Mouse (Mus musculus): ENCODE data around the gene Pms1. TPM values are rescaled to one million over a fixed set of nuclear protein-coding genes. Genes with fewer than 3 reads are reported as not detected.
"Not testable (repeated sequence)": the region's sequence is repeated elsewhere in the genome, so short reads cannot be mapped to it uniquely, and the experiment has no call there.

Pms1 gene
- polyA plus RNA-seq, 1 experiment, result 27.9 TPM

GRCm38 (mm10) chr1:53291197-53291596 is 5.6 kb downstream of the Pms1 start:
- Histone ChIP-seq H3K4me3 (ENCODE audit: low read depth, low read length) (no peak overlapping the region), H3K27me3 (ENCODE audit: control insufficient read depth, insufficient read depth, low read length, poor library complexity, severe bottlenecking) (no peaks in the 10 kb centered on the region), H3K9me3 (replicated peaks; ENCODE audit: control insufficient read depth, insufficient read depth, low read length, poor library complexity, severe bottlenecking) (no peaks in the 10 kb centered on the region), H3K9ac (ENCODE audit: low read depth, poor library complexity, severe bottlenecking) (no peak overlapping the region), H3K27ac (ENCODE audit: insufficient read depth, low read length) (no peak overlapping the region), H3K36me3 (ENCODE audit: control insufficient read depth, insufficient read depth, low read length, poor library complexity, severe bottlenecking) (no peaks in the 10 kb centered on the region; the same call in none of the 2 replicates), H3K4me1 (ENCODE audit: control insufficient read depth, insufficient read depth, low read length) (no peaks in the 10 kb centered on the region)
- TF ChIP-seq POLR2A (IDR thresholded peaks at IDR 0.05; ENCODE audit: insufficient read depth, low read length) (no peak), EP300 (IDR thresholded peaks at IDR 0.05; ENCODE audit: insufficient read depth, low read depth, low read length) (no peak), CTCF (IDR thresholded peaks at IDR 0.05; ENCODE audit: low read depth, low read length) (no peak)

GRCm38 (mm10) chr1:53272646-53273045 is 24.2 kb downstream of the Pms1 start:
- no peaks in the 10 kb centered on the region for H3K4me1 ChIP-seq (ENCODE audit: control insufficient read depth, insufficient read depth, low read length)
- H3K27me3 ChIP-seq (ENCODE audit: control insufficient read depth, insufficient read depth, low read length, poor library complexity, severe bottlenecking), result no peaks in the 10 kb centered on the region
- no peak overlapping the region for H3K27ac ChIP-seq (ENCODE audit: insufficient read depth, low read length)
- peaks cover 3% of the 10 kb centered on the region; the same call in 1 of the 2 replicates for H3K36me3 ChIP-seq (ENCODE audit: control insufficient read depth, insufficient read depth, low read length, poor library complexity, severe bottlenecking)
- TF ChIP-seq CTCF (IDR thresholded peaks at IDR 0.05; ENCODE audit: low read depth, low read length), result no peak
- TF ChIP-seq POLR2A (IDR thresholded peaks at IDR 0.05; ENCODE audit: insufficient read depth, low read length), result no peak
- no peak for TF ChIP-seq EP300 (IDR thresholded peaks at IDR 0.05; ENCODE audit: insufficient read depth, low read depth, low read length)
- no peaks in the 10 kb centered on the region for H3K9me3 ChIP-seq (replicated peaks; ENCODE audit: control insufficient read depth, insufficient read depth, low read length, poor library complexity, severe bottlenecking)
- H3K4me3 ChIP-seq (ENCODE audit: low read depth, low read length), result no peak overlapping the region
- no peak overlapping the region for H3K9ac ChIP-seq (ENCODE audit: low read depth, poor library complexity, severe bottlenecking)

- H3K4me3 ChIP-seq (ENCODE audit: low read depth, low read length), result no peak overlapping the region
- TF ChIP-seq EP300 (IDR thresholded peaks at IDR 0.05; ENCODE audit: insufficient read depth, low read depth, low read length) (no peak), CTCF (IDR thresholded peaks at IDR 0.05; ENCODE audit: low read depth, low read length) (no peak), POLR2A (IDR thresholded peaks at IDR 0.05; ENCODE audit: insufficient read depth, low read length) (no peak)
- H3K27me3 ChIP-seq (ENCODE audit: control insufficient read depth, insufficient read depth, low read length, poor library complexity, severe bottlenecking), result no peaks in the 10 kb centered on the region
- no peaks in the 10 kb centered on the region for H3K9me3 ChIP-seq (replicated peaks; ENCODE audit: control insufficient read depth, insufficient read depth, low read length, poor library complexity, severe bottlenecking)
- H3K27ac ChIP-seq (ENCODE audit: insufficient read depth, low read length), result no peak overlapping the region
- no peaks in the 10 kb centered on the region for H3K4me1 ChIP-seq (ENCODE audit: control insufficient read depth, insufficient read depth, low read length)
- H3K9ac ChIP-seq (ENCODE audit: low read depth, poor library complexity, severe bottlenecking), result no peak overlapping the region
- H3K36me3 ChIP-seq (ENCODE audit: control insufficient read depth, insufficient read depth, low read length, poor library complexity, severe bottlenecking), result peaks cover 3% of the 10 kb centered on the region; the same call in 1 of the 2 replicates
Measured at GRCm38 (mm10) chr1:53269901-53270300, 26.9 kb downstream of the Pms1 start.

- H3K27ac ChIP-seq (ENCODE audit: insufficient read depth, low read length); H3K9ac ChIP-seq (ENCODE audit: low read depth, poor library complexity, severe bottlenecking); H3K9me3 ChIP-seq (replicated peaks; ENCODE audit: control insufficient read depth, insufficient read depth, low read length, poor library complexity, severe bottlenecking); H3K4me3 ChIP-seq (ENCODE audit: low read depth, low read length); H3K36me3 ChIP-seq (ENCODE audit: control insufficient read depth, insufficient read depth, low read length, poor library complexity, severe bottlenecking); H3K4me1 ChIP-seq (ENCODE audit: control insufficient read depth, insufficient read depth, low read length); H3K27me3 ChIP-seq (ENCODE audit: control insufficient read depth, insufficient read depth, low read length, poor library complexity, severe bottlenecking): not testable (repeated sequence)
Measured at GRCm38 (mm10) chr1:53264958-53265612, 31.7 kb downstream of the Pms1 start.

- no peaks in the 10 kb centered on the region for H3K27me3 ChIP-seq (ENCODE audit: control insufficient read depth, insufficient read depth, low read length, poor library complexity, severe bottlenecking)
- no peak for TF ChIP-seq CTCF (IDR thresholded peaks at IDR 0.05; ENCODE audit: low read depth, low read length)
- TF ChIP-seq EP300 (IDR thresholded peaks at IDR 0.05; ENCODE audit: insufficient read depth, low read depth, low read length), result no peak
- TF ChIP-seq POLR2A (IDR thresholded peaks at IDR 0.05; ENCODE audit: insufficient read depth, low read length), result no peak
- no peaks in the 10 kb centered on the region; the same call in 1 of the 2 replicates for H3K36me3 ChIP-seq (ENCODE audit: control insufficient read depth, insufficient read depth, low read length, poor library complexity, severe bottlenecking)
- H3K9ac ChIP-seq (ENCODE audit: low read depth, poor library complexity, severe bottlenecking), result no peak overlapping the region
- peaks cover 4% of the 10 kb centered on the region; the same call in 1 of the 2 replicates for H3K9me3 ChIP-seq (replicated peaks; ENCODE audit: control insufficient read depth, insufficient read depth, low read length, poor library complexity, severe bottlenecking)
- H3K4me3 ChIP-seq (ENCODE audit: low read depth, low read length), result no peak overlapping the region
- no peak overlapping the region for H3K27ac ChIP-seq (ENCODE audit: insufficient read depth, low read length)
- no peaks in the 10 kb centered on the region for H3K4me1 ChIP-seq (ENCODE audit: control insufficient read depth, insufficient read depth, low read length)
Measured at GRCm38 (mm10) chr1:53226063-53226462, 70.8 kb downstream of the Pms1 start.

GRCm38 (mm10) chr1:53225616-53226015 is 71.2 kb downstream of the Pms1 start:
- Histone ChIP-seq H3K27me3 (ENCODE audit: control insufficient read depth, insufficient read depth, low read length, poor library complexity, severe bottlenecking) (no peaks in the 10 kb centered on the region), H3K27ac (ENCODE audit: insufficient read depth, low read length) (no peak overlapping the region), H3K9ac (ENCODE audit: low read depth, poor library complexity, severe bottlenecking) (no peak overlapping the region), H3K4me1 (ENCODE audit: control insufficient read depth, insufficient read depth, low read length) (no peaks in the 10 kb centered on the region), H3K9me3 (replicated peaks; ENCODE audit: control insufficient read depth, insufficient read depth, low read length, poor library complexity, severe bottlenecking) (peaks cover 4% of the 10 kb centered on the region; the same call in 1 of the 2 replicates), H3K4me3 (ENCODE audit: low read depth, low read length) (no peak overlapping the region), H3K36me3 (ENCODE audit: control insufficient read depth, insufficient read depth, low read length, poor library complexity, severe bottlenecking) (no peaks in the 10 kb centered on the region; the same call in 1 of the 2 replicates)
- TF ChIP-seq CTCF (IDR thresholded peaks at IDR 0.05; ENCODE audit: low read depth, low read length), result no peak
- TF ChIP-seq EP300 (IDR thresholded peaks at IDR 0.05; ENCODE audit: insufficient read depth, low read depth, low read length), result no peak
- no peak for TF ChIP-seq POLR2A (IDR thresholded peaks at IDR 0.05; ENCODE audit: insufficient read depth, low read length)
